Comparison of ENCODE assay signal across 25 mouse cellular contexts in genomic region chr14:115010877-115011276, GRCm38 (mm10).
DNase-seq lines count a peak whose midpoint lies in the region; ATAC-seq and TF ChIP-seq lines count a peak whose summit lies in the region.
"Had no signal": no experiment of that assay in that cellular context is flagged by ENCODE, and none has a peak within 500 bp of the region (broad histone marks: within the 10 kb centered on the region; RNA-seq: fewer than 3 reads in every experiment).

No protein-coding gene starts in this region.

- peak; percentile 52 for DNase-seq in MEL (ENCODE audit: low read depth, low spot score)
- DNase-seq in thymus, postnatal 10 days (ENCODE audit: low spot score in 2 of 2) = no peak
- DNase-seq in cerebellum, adult 11-12 months = no peak
- DNase-seq: adrenal gland, adult 8-10 months; adrenal gland, postnatal 14 days; adrenal gland, postnatal 36 days; cerebellum, adult 18-20 months; cerebellum, adult 8-10 months; cerebellum, adult 9-11 months; cerebellum, postnatal 14 days; cerebellum, postnatal 36 days; embryo, embryonic 11 days; forebrain, postnatal 0 days had no signal

- no peaks in the 10 kb centered on the region for H3K36me3 ChIP-seq in megakaryocyte, embryonic 14.5 days (replicated peaks; ENCODE audit: low read length)
- H3K36me3 ChIP-seq in MEL (ENCODE audit: control insufficient read depth in 1 of 2, insufficient read depth in 2 of 2, low read length in 2 of 2) (no peaks in the 10 kb centered on the region; a peak in 1 of 4 replicates), myocyte (ENCODE audit: control insufficient read depth, insufficient read depth) (no peaks in the 10 kb centered on the region)
- H3K36me3 ChIP-seq: embryonic facial prominence, embryonic 13.5 days; embryonic facial prominence, embryonic 15.5 days; forebrain, embryonic 10.5 days; forebrain, embryonic 12.5 days; forebrain, embryonic 15.5 days had no signal

- peaks cover 17% of the 10 kb centered on the region for H3K4me1 ChIP-seq in megakaryocyte, embryonic 14.5 days
- H3K4me1 ChIP-seq in MEL (ENCODE audit: control insufficient read depth in 1 of 2, insufficient read depth in 2 of 2, low read length in 2 of 2) = peaks cover 0 to 5% of the 10 kb centered on the region in 2 experiments; a peak in 2 of 4 replicates
- H3K4me1 ChIP-seq: embryonic facial prominence, embryonic 13.5 days; embryonic facial prominence, embryonic 15.5 days; forebrain, embryonic 12.5 days; forebrain, embryonic 15.5 days had no signal

- no peak overlapping the region for H3K9ac ChIP-seq in MEL (ENCODE audit: control insufficient read depth, low read depth, low read length, poor library complexity, severe bottlenecking)
- H3K9ac ChIP-seq: embryonic facial prominence, embryonic 13.5 days; embryonic facial prominence, embryonic 15.5 days; forebrain, embryonic 12.5 days; forebrain, embryonic 15.5 days; forebrain, postnatal 0 days had no signal

- H3K27ac ChIP-seq in MEL (ENCODE audit: control insufficient read depth, low read depth, low read length) = no peak overlapping the region
- H3K27ac ChIP-seq: embryonic facial prominence, embryonic 13.5 days; embryonic facial prominence, embryonic 15.5 days; forebrain, embryonic 10.5 days; forebrain, embryonic 12.5 days; forebrain, embryonic 15.5 days had no signal

- H3K9me3 ChIP-seq in megakaryocyte, embryonic 14.5 days = no peaks in the 10 kb centered on the region
- no peaks in the 10 kb centered on the region for H3K9me3 ChIP-seq in MEL (replicated peaks; ENCODE audit: insufficient read depth, low read length)
- H3K9me3 ChIP-seq: embryonic facial prominence, embryonic 13.5 days; embryonic facial prominence, embryonic 15.5 days; forebrain, embryonic 10.5 days; forebrain, embryonic 12.5 days; forebrain, embryonic 15.5 days had no signal

- peak overlapping the region; percentile 48 for H3K4me3 ChIP-seq in megakaryocyte, embryonic 14.5 days (replicated peaks)
- H3K4me3 ChIP-seq in MEL (ENCODE audit: control insufficient read depth in 1 of 2, insufficient read depth in 1 of 2, low read depth in 2 of 2, low read length in 2 of 2) (peak overlapping the region in 1 of 2 experiments; percentile 21; a peak in 2 of 4 replicates), myocyte (no peak overlapping the region)
- H3K4me3 ChIP-seq: embryonic facial prominence, embryonic 13.5 days; embryonic facial prominence, embryonic 15.5 days; erythroblast, embryonic 14.5 days; forebrain, embryonic 10.5 days; forebrain, embryonic 12.5 days; forebrain, embryonic 15.5 days had no signal

- H3ac ChIP-seq in myocyte (ENCODE audit: control insufficient read depth, insufficient read length) = no peak overlapping the region

- H3K79me2 ChIP-seq in MEL (ENCODE audit: control insufficient read depth, insufficient read depth, low read length, poor library complexity) (no peaks in the 10 kb centered on the region), myocyte (ENCODE audit: control insufficient read depth, insufficient read depth) (no peaks in the 10 kb centered on the region)

- H3K4me2 ChIP-seq in myocyte (ENCODE audit: low read depth) = peak overlapping the region; percentile 28
- H3K4me2 ChIP-seq: embryonic facial prominence, embryonic 13.5 days; embryonic facial prominence, embryonic 15.5 days; forebrain, embryonic 12.5 days; forebrain, embryonic 15.5 days had no signal

- TF ChIP-seq POLR2A in MEL (IDR thresholded peaks at IDR 0.05; ENCODE audit: control insufficient read depth in 1 of 2, insufficient read depth in 1 of 2, low read depth in 1 of 2, low read length in 2 of 2, poor library complexity in 1 of 2) = no peak
- no peak for TF ChIP-seq POLR2A in myocyte (IDR thresholded peaks at IDR 0.05; ENCODE audit: insufficient read length, low read depth)

- TF ChIP-seq CTCF in MEL (IDR thresholded peaks at IDR 0.05 in 2 of 3, conservative IDR thresholded peaks at IDR 0.05 in 1 of 3; ENCODE audit: control insufficient read depth in 1 of 3, insufficient read depth in 1 of 3, low read depth in 2 of 3, low read length in 3 of 3, poor library complexity in 1 of 3, severe bottlenecking in 1 of 3) = no peak

- no peak for TF ChIP-seq EP300 in MEL (IDR thresholded peaks at IDR 0.05; ENCODE audit: low read depth in 1 of 2, low read length in 2 of 2)

- H3K27me3 ChIP-seq in megakaryocyte, embryonic 14.5 days (replicated peaks) = peaks cover 2% of the 10 kb centered on the region
- peaks cover 3 to 16% of the 10 kb centered on the region in 2 experiments; a peak in 3 of 4 replicates for H3K27me3 ChIP-seq in MEL (ENCODE audit: control insufficient read depth in 1 of 2, insufficient read depth in 2 of 2, low read length in 2 of 2)
- no peaks in the 10 kb centered on the region for H3K27me3 ChIP-seq in myocyte (ENCODE audit: control insufficient read depth, insufficient read depth, insufficient read length)
- H3K27me3 ChIP-seq: embryonic facial prominence, embryonic 13.5 days; embryonic facial prominence, embryonic 15.5 days; forebrain, embryonic 12.5 days; forebrain, embryonic 15.5 days had no signal

- ATAC-seq in megakaryocyte, adult 5-6 weeks (ENCODE audit: poor library complexity, severe bottlenecking) = no peak
- ATAC-seq: activated CD4-positive, CD25-positive, alpha-beta regulatory T cell, adult 4 months; CD4-positive, CD25-positive, alpha-beta regulatory T cell, adult 4 months; forebrain, embryonic 15.5 days; forebrain, postnatal 0 days; Patski had no signal

- no peak for TF ChIP-seq RAD21 in MEL (IDR thresholded peaks at IDR 0.05; ENCODE audit: low read depth, low read length)

TF ChIP-seq in MEL, 35 proteins besides CTCF, POLR2A, EP300 and RAD21:
- TF ChIP-seq TBP (IDR thresholded peaks at IDR 0.05; ENCODE audit: low read depth, low read length) = no peak
- no peak for TF ChIP-seq POLR2AphosphoS5 (IDR thresholded peaks at IDR 0.05; ENCODE audit: borderline replicate concordance, low read depth, low read length)
- TF ChIP-seq E2F4 (IDR thresholded peaks at IDR 0.05; ENCODE audit: borderline replicate concordance, low read depth, low read length) = no peak
- no peak for TF ChIP-seq ETS1 (IDR thresholded peaks at IDR 0.05; ENCODE audit: low read depth, low read length)
- no peak for TF ChIP-seq NRF1 (IDR thresholded peaks at IDR 0.05; ENCODE audit: insufficient read depth, low read depth, low read length, poor library complexity, severe bottlenecking)
- TF ChIP-seq UBTF (IDR thresholded peaks at IDR 0.05; ENCODE audit: borderline replicate concordance, insufficient read depth, low read depth, low read length) = no peak
- no peak for TF ChIP-seq MAX (IDR thresholded peaks at IDR 0.05; ENCODE audit: low read length)
- TF ChIP-seq TAL1 (IDR thresholded peaks at IDR 0.05; ENCODE audit: low read length) = no peak
- no peak for TF ChIP-seq USF2 (IDR thresholded peaks at IDR 0.05; ENCODE audit: borderline replicate concordance in 1 of 2, insufficient read depth in 1 of 2, low read depth in 1 of 2, low read length in 2 of 2)
- TF ChIP-seq NELFE (IDR thresholded peaks at IDR 0.05; ENCODE audit: low read depth, low read length) = no peak
- no peak for TF ChIP-seq GABPA (IDR thresholded peaks at IDR 0.05; ENCODE audit: low read depth, low read length)
- no peak for TF ChIP-seq JUND (IDR thresholded peaks at IDR 0.05; ENCODE audit: low read depth, low read length)
- TF ChIP-seq SMC3 (IDR thresholded peaks at IDR 0.05; ENCODE audit: low read depth, low read length) = no peak
- no peak for TF ChIP-seq MXI1 (IDR thresholded peaks at IDR 0.05; ENCODE audit: low read depth, low read length)
- TF ChIP-seq ZC3H11A (IDR thresholded peaks at IDR 0.05; ENCODE audit: low read depth, low read length) = no peak
TF ChIP-seq in MEL: peak in this region for 0.

TF ChIP-seq in myocyte, 11 proteins besides CTCF, POLR2A, EP300 and RAD21:
- TF ChIP-seq REST (IDR thresholded peaks at IDR 0.05; ENCODE audit: insufficient read depth, insufficient read length) = no peak
- no peak for TF ChIP-seq TCF12 (IDR thresholded peaks at IDR 0.05; ENCODE audit: insufficient read depth, poor library complexity, severe bottlenecking)
